Mouse (Mus musculus) embryonic facial prominence, embryonic 12.5 days (tissue): Measurements from ENCODE around the gene Bcas1. TPM values are rescaled to one million over a fixed set of nuclear protein-coding genes. Genes with fewer than 3 reads are reported as not detected.

Experiments
- ATAC-seq: fragments of 200-750 bp; cut with Nextera tagmentation; 2 replicates; pipeline ENCODE4 v1.8.0; 2017; ENCODE audit not compliant: insufficient number of reproducible peaks, insufficient read depth, low FRiP score, low TSS enrichment
- H3K27ac ChIP-seq: fragments of 300-500 bp; sonication (generic); 2 replicates; pipeline ENCODE4 v1.5.1; 2016; ENCODE audit warnings: mild to moderate bottlenecking
- H3K27me3 ChIP-seq: fragments of 300-500 bp; sonication (generic); 2 replicates; pipeline ENCODE4 v1.6.1; 2016; ENCODE audit warnings: mild to moderate bottlenecking, moderate library complexity
- H3K36me3 ChIP-seq: fragments of 300-500 bp; sonication (generic); 2 replicates; pipeline ENCODE4 v1.6.1; 2016; ENCODE audit warnings: mild to moderate bottlenecking
- H3K4me1 ChIP-seq: fragments of 300-500 bp; sonication (generic); 2 replicates; pipeline ENCODE4 v1.6.1; 2016
- H3K4me2 ChIP-seq: fragments of 300-500 bp; sonication (generic); replicated peaks from 2 replicates; pipeline ENCODE4 v1.6.1; 2016; ENCODE audit warnings: mild to moderate bottlenecking, moderate library complexity
- H3K4me3 ChIP-seq: fragments of 300-500 bp; sonication (generic); 2 replicates; pipeline ENCODE4 v1.5.1; 2016; ENCODE audit warnings: mild to moderate bottlenecking
- H3K9ac ChIP-seq: fragments of 300-500 bp; sonication (generic); 2 replicates; pipeline ENCODE4 v1.6.1; 2016; ENCODE audit warnings: mild to moderate bottlenecking, moderate library complexity
- H3K9me3 ChIP-seq: fragments of 300-500 bp; sonication (generic); 2 replicates; pipeline ENCODE4 v1.6.1; 2016; ENCODE audit warnings: mild to moderate bottlenecking, moderate library complexity
- WGBS: fragments of 180-500 bp; shearing (Covaris S2); methylation state at CpG from one replicate; pipeline ENCODE4 v1.1.7; 2016; 5-methylcytosine and 5-hydroxymethylcytosine counted together
- polyA plus RNA-seq: library from polyadenylated mRNA; unstranded; fragments of >200 nt; fragmentation: Nextera tagmentation; extraction: Ambion mirVana; gene quantifications from 2 replicates; pipeline ENCODE4 v1.2.1, GENCODE M21; 2016

Gene Bcas1
- polyA plus RNA-seq, 1 experiment from 2014 or later, result 1.3 TPM

DNA sequence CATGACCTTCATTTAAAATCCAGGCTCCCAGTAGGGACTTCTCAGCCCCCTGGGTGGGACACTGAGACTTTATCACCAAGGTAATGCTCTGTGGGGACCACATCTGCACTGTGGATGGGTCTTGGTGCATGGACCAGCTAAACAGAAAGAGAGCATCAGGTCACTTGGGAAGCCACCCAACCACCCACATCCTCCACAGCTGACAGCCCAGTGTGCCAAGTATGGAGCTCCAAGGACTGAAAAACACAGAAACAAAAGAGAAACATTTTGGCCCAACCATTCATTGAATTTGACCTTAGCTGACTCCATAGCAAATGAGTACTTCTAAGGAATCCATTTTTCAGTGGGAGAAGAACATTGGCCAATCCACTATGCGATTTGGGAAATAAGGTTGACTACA, 42.1 kb downstream of the Bcas1 start:
- Histone ChIP-seq H3K9ac (no peak overlapping the region), H3K4me3 (no peak overlapping the region), H3K27me3 (no peaks in the 10 kb centered on the region), H3K9me3 (no peaks in the 10 kb centered on the region), H3K4me2 (no peak overlapping the region), H3K27ac (no peak overlapping the region), H3K4me1 (no peaks in the 10 kb centered on the region), H3K36me3 (no peaks in the 10 kb centered on the region)
- 98% methylated on average over 1 of the region's 1 CpGs for WGBS
- no peak for ATAC-seq

DNA sequence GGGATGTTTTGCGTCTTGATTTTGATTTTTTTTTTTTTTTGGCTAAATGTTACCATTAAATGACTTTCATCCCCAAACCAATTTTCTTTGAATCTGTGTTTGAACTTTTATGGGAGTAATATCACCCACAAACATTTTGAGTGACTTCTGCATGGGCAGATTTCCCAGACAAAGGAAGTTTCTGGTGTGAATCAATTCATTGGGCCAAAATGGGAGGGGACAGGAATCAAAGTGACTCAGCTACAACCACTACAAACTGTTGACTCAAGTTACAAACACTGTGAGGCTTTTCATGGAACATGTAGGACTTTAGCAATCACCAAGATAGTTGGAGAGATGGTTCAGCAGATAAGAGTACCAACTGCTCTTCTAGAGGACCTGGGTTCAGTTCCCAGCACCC, 42.9 kb downstream of the Bcas1 start:
- H3K9ac ChIP-seq, result no peak overlapping the region
- H3K27ac ChIP-seq, result no peak overlapping the region
- ATAC-seq, result no peak
- no peak overlapping the region for H3K4me2 ChIP-seq
- WGBS, result 84% methylated on average over 1 of the region's 1 CpGs
- no peaks in the 10 kb centered on the region for H3K27me3 ChIP-seq
- no peaks in the 10 kb centered on the region for H3K36me3 ChIP-seq
- no peak overlapping the region for H3K4me3 ChIP-seq
- no peaks in the 10 kb centered on the region for H3K4me1 ChIP-seq
- no peaks in the 10 kb centered on the region for H3K9me3 ChIP-seq

DNA sequence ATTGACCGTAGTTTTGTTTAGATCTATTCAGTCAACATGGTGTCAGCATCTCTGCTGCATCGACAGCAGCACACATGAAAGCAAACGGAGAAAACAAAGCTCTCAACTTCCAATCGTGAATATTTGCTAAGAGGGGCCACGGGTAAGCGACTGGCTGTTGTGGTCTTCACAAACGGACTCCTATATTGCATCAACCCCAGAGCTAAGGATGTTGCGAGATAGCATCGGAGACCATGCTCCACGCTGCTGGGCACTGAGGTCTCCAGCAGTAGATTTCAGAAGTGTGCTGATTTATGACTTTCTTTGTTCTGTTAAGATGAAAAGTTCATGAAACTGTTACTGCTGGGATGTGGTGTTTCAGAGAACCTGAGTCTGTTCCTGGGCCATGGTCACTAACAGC, 54.3 kb downstream of the Bcas1 start:
- ATAC-seq, result no peak
- Histone ChIP-seq H3K9ac (no peak overlapping the region), H3K4me1 (no peaks in the 10 kb centered on the region), H3K27ac (no peak overlapping the region), H3K36me3 (no peaks in the 10 kb centered on the region), H3K4me3 (no peak overlapping the region), H3K9me3 (no peaks in the 10 kb centered on the region), H3K4me2 (no peak overlapping the region), H3K27me3 (no peaks in the 10 kb centered on the region)
- WGBS, result 91% methylated on average over 10 of the region's 10 CpGs

DNA sequence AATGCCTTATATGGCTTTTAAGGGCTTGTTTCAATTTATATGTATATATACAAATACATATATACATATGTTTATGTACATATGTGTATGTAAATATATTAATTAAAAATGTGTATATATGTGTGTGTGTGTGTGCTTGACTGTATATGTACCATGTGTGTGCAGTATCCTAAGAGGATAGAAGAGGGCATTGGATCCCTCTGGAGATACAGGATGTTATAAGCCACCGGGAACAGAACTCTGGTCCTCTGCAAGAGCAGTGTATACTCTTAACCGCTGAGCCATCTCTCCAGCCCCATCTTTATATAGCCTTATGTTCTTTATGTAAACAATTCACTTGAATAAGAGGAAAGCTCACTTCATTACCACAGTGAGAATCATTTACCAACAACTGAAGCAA, 62.0 kb downstream of the Bcas1 start:
- Histone ChIP-seq H3K27ac (no peak overlapping the region), H3K4me3 (no peak overlapping the region), H3K9me3 (no peaks in the 10 kb centered on the region), H3K27me3 (no peaks in the 10 kb centered on the region), H3K4me1 (no peaks in the 10 kb centered on the region), H3K9ac (no peak overlapping the region), H3K36me3 (no peaks in the 10 kb centered on the region), H3K4me2 (no peak overlapping the region)
- ATAC-seq, result no peak
- WGBS, result 90% methylated on average over 2 of the region's 2 CpGs

DNA sequence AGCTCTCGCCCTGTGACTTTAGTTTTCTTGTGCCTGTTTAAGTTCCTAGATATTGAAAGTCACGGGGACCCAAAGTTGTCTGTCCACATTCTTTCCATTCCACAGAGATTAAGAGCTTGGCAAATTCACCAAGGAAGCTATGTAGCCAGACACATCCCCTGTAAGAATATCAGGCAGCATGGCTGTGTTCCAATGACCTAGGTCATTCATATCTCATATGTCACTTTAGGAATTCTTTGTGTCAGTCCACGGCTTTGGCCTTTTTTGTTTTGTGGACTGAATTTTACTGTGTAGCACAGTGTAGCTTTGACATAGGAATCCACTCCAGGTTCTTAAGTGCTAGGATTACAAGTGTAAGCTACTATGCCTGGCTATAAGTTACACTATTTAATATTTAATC, 62.4 kb downstream of the Bcas1 start:
- Histone ChIP-seq H3K27me3 (no peaks in the 10 kb centered on the region), H3K4me2 (no peak overlapping the region), H3K4me1 (no peaks in the 10 kb centered on the region), H3K27ac (0 out of 2 replicates have a peak overlapping the region, but pooled peaks have one; percentile 37), H3K36me3 (no peaks in the 10 kb centered on the region), H3K9ac (no peak overlapping the region), H3K9me3 (no peaks in the 10 kb centered on the region), H3K4me3 (no peak overlapping the region)
- 67% methylated on average over 3 of the region's 3 CpGs for WGBS
- no peak for ATAC-seq

DNA sequence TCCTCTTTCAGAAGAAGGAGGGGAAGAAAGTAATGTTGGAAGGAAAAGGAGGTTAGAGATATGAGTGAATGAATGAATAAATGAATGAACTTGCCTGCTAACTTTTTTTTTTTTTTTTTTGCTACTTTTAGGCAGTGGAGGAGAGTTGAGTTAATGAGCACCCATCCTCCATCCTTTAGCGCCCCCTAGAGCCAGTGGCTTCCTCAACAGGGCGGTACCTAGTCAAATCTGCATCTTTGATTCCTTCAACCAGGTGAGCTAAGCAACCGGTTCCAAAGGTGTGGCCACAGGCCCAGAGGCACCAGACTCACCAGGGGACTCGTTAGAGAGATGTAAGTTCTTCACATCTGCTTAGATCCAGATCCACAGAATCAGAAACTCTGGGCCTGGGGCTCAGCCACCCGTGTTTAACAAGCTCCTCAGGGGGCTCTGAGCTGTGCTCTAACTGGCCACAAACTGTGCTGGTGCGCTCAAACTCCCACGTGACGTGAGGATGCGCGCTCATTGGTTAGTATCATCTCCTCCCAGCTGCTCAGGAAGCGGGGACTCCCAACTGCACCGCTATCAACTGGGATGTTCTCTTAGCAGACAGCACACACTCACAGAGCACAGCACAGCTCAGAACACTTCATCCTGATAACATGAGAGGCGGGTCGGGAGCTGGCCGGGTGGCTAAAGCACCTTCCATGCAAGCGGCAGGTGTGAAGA, 70.8 kb downstream of the Bcas1 start:
- 57% methylated on average over 16 of the region's 16 CpGs for WGBS
- no peaks in the 10 kb centered on the region for H3K4me1 ChIP-seq
- no peak overlapping the region for H3K4me3 ChIP-seq
- H3K4me2 ChIP-seq, result no peak overlapping the region
- no peaks in the 10 kb centered on the region for H3K9me3 ChIP-seq
- H3K36me3 ChIP-seq, result no peaks in the 10 kb centered on the region
- ATAC-seq, result no peak
- H3K9ac ChIP-seq, result no peak overlapping the region
- no peaks in the 10 kb centered on the region for H3K27me3 ChIP-seq
- no peak overlapping the region for H3K27ac ChIP-seq

DNA sequence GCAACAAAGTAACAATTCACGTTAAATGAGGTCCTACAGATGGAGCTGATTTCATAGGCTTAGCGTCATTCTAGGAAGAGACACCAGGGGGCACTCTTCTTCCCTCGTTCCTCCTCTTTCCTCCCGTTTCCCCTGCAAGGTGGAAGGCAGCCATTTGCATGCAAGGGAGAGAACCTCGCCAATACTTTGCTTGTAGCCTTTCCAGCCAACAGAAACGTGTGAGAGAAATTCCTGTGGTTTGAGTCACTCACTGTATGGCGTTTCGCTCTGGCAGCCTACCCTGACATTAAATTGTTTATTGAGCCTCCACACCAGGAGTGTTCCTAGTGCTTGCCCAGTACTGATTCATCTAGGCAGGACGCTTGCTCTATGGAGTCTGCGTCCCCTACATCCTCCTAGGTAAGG, 72.7 kb downstream of the Bcas1 start:
- Histone ChIP-seq H3K9me3 (no peaks in the 10 kb centered on the region), H3K27me3 (no peaks in the 10 kb centered on the region), H3K36me3 (no peaks in the 10 kb centered on the region), H3K4me3 (no peak overlapping the region), H3K4me1 (no peaks in the 10 kb centered on the region), H3K27ac (no peak overlapping the region), H3K4me2 (peak overlapping the region; percentile 37), H3K9ac (no peak overlapping the region)
- WGBS, result 18% methylated on average over 10 of the region's 10 CpGs
- no peak for ATAC-seq

DNA sequence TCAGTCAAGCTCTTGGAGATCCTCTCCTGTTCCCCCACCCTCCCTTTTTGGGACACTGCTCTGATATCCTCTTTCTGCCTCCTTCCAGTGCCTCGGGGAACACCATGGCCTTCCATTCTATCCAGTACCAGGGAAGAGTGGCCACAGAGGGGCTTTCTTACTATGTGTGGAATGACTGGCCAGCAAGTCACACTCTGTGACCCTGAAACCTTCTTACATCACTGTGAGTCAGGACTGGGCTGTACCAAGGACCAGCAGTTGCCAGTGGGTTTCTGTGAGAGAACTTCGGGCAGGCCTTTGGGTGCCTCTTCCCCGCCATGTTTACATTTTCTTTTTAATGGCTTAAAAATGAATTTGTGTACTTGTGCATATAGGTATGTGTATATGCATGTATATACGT, 75.4 kb downstream of the Bcas1 start:
- no peaks in the 10 kb centered on the region for H3K4me1 ChIP-seq
- no peak overlapping the region for H3K4me3 ChIP-seq
- H3K36me3 ChIP-seq, result no peaks in the 10 kb centered on the region
- no peak overlapping the region for H3K4me2 ChIP-seq
- H3K27me3 ChIP-seq, result no peaks in the 10 kb centered on the region
- 88% methylated on average over 4 of the region's 4 CpGs for WGBS
- no peaks in the 10 kb centered on the region for H3K9me3 ChIP-seq
- no peak overlapping the region for H3K9ac ChIP-seq
- H3K27ac ChIP-seq, result no peak overlapping the region
- no peak for ATAC-seq

DNA sequence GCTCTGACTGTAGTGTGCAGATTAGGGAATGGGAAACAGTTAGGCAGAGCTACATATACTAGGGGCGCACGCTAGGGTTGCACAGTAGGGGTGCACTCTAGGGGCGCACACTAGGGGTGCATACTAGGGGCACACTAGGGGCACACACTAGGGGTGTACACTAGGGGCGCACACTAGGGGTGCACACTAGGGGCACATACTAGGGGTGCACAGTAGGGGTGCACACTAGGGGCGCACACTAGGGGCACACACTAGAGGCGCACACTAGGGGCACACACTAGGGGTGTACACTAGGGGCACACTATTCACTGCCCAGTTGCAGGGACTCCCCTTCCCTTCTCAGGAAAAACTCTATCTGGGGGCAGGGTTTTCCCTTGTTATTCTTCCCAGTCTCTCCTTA, 75.8 kb downstream of the Bcas1 start:
- H3K27me3 ChIP-seq, result no peaks in the 10 kb centered on the region
- 86% methylated on average over 6 of the region's 6 CpGs for WGBS
- H3K9me3 ChIP-seq, result no peaks in the 10 kb centered on the region
- H3K4me3 ChIP-seq, result no peak overlapping the region
- no peak overlapping the region for H3K9ac ChIP-seq
- no peaks in the 10 kb centered on the region for H3K4me1 ChIP-seq
- no peaks in the 10 kb centered on the region for H3K36me3 ChIP-seq
- peak; percentile 30; the same call in 1 of the 2 replicates for ATAC-seq
- H3K27ac ChIP-seq, result no peak overlapping the region
- H3K4me2 ChIP-seq, result no peak overlapping the region

DNA sequence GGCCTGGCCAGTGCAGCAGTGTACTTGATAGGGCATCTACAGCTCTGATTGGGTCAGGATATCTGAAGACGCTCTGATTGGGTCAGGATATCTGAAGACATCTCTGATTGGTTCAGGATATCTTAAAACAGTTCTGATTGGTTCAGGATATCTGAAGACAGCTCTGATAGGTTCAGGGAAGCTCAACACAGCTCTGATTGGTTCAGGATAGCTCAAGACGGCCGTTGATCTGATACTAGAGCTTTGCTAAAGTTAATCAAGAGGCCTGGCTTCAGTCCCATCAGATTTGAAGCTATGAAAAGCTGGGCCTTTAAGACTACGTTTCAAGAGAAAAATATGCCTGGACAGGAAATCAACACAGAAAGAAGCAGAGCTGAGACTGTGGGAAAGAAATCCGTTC, 77.9 kb downstream of the Bcas1 start:
- Histone ChIP-seq H3K27ac (no peak overlapping the region), H3K4me1 (peaks cover 16% of the 10 kb centered on the region), H3K4me2 (no peak overlapping the region), H3K4me3 (no peak overlapping the region), H3K36me3 (no peaks in the 10 kb centered on the region), H3K9me3 (no peaks in the 10 kb centered on the region), H3K9ac (no peak overlapping the region), H3K27me3 (no peaks in the 10 kb centered on the region)
- 76% methylated on average over 5 of the region's 5 CpGs for WGBS
- ATAC-seq, result no peak

DNA sequence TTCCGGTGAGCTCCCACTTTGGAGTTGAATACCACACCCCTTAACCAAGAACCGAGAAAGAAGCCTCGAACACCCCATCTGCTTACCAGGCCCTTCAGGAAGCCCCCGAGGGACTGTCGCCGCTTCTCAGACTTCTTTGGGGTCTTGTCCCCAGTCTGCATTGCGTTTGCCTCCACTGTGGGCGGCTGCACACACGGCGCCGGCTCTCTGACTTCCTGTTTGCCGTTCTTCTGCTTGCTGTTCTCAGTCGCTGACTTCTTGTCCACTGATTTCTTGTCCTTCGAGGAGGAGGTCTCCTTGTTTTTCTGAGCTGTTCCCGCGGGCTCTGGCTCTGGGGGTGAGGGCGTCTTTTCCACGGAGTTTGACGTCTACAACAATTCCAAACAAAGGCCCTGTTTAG, 78.5 kb downstream of the Bcas1 start:
- H3K9ac ChIP-seq, result no peak overlapping the region
- 81% methylated on average over 19 of the region's 19 CpGs for WGBS
- H3K36me3 ChIP-seq, result no peaks in the 10 kb centered on the region
- ATAC-seq, result no peak
- H3K27me3 ChIP-seq, result no peaks in the 10 kb centered on the region
- H3K4me1 ChIP-seq, result peaks cover 23% of the 10 kb centered on the region
- H3K9me3 ChIP-seq, result no peaks in the 10 kb centered on the region
- H3K4me3 ChIP-seq, result no peak overlapping the region
- H3K27ac ChIP-seq, result no peak overlapping the region
- H3K4me2 ChIP-seq, result no peak overlapping the region

DNA sequence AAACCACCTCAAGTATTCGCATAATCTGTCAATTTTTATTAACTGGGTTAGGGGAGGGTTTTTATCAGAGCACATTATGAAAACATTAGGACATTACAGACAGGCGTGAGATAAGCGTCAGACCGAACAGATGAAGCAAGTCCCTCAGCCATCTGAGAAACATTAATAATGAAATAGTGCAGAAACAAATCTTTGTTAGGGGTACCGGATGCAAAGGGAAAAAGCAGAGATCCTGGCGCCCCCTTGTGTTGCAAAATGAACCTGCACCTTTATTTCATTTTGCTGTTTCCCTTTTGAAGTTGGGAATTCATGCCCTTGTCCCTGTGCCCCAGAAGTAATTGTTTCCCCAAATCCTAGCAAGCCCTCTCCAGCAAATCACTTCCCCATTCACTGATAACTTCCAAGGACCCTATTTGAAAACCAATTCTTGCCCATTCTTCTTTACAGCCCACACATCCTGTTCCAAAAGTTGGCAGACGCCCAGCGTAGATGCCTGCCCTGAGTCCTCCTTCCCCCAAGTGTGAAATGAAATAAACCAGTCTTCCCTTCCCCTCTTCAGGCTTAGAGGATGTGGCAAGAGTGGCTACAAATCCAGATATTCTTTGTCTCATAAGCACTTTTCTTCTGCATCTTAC, 80.4 kb downstream of the Bcas1 start:
- Histone ChIP-seq H3K9ac (no peak overlapping the region), H3K27me3 (no peaks in the 10 kb centered on the region), H3K4me3 (no peak overlapping the region), H3K4me1 (peaks cover 38% of the 10 kb centered on the region), H3K4me2 (no peak overlapping the region), H3K9me3 (no peaks in the 10 kb centered on the region), H3K27ac (no peak overlapping the region), H3K36me3 (no peaks in the 10 kb centered on the region)
- ATAC-seq, result no peak
- 43% methylated on average over 8 of the region's 8 CpGs for WGBS
